Mouse (Mus musculus) liver, embryonic 13.5 days (tissue): Measurements from ENCODE around the gene Josd1. TPM values are rescaled to one million over a fixed set of nuclear protein-coding genes. Genes with fewer than 3 reads are reported as not detected.

Source experiments
- ATAC-seq: fragments of 200-750 bp; cut with Nextera tagmentation; 2 replicates; pipeline ENCODE4 v1.8.0; 2017; ENCODE audit warnings: low read depth, mild to moderate bottlenecking, moderate number of reproducible peaks, moderate library complexity
- DNase-seq: peaks from one replicate; pipeline ENCODE4 v3.0.0; 2022
- H3K27ac ChIP-seq: fragments of 300-500 bp; sonication (generic); 2 replicates; pipeline ENCODE4 v1.5.1; 2015; ENCODE audit warnings: moderate library complexity, mild to moderate bottlenecking, inconsistent platforms
- H3K27me3 ChIP-seq: fragments of 300-500 bp; sonication (generic); 2 replicates; pipeline ENCODE4 v1.6.1; 2015; ENCODE audit warnings: mild to moderate bottlenecking, inconsistent platforms
- H3K36me3 ChIP-seq: fragments of 300-500 bp; sonication (generic); 2 replicates; pipeline ENCODE4 v1.6.1; 2015; ENCODE audit warnings: mild to moderate bottlenecking, inconsistent platforms
- H3K4me1 ChIP-seq: fragments of 300-500 bp; sonication (generic); replicated peaks from 2 replicates; pipeline ENCODE4 v1.6.1; 2015; ENCODE audit warnings: inconsistent platforms
- H3K4me2 ChIP-seq: fragments of 300-500 bp; sonication (generic); 2 replicates; pipeline ENCODE4 v1.6.1; 2015; ENCODE audit warnings: inconsistent platforms, mild to moderate bottlenecking, moderate library complexity
- H3K4me3 ChIP-seq: fragments of 300-500 bp; sonication (generic); replicated peaks from 2 replicates; pipeline ENCODE4 v1.5.1; 2015; ENCODE audit warnings: mild to moderate bottlenecking, inconsistent platforms
- H3K9ac ChIP-seq: fragments of 300-500 bp; sonication (generic); 2 replicates; pipeline ENCODE4 v1.6.1; 2015; ENCODE audit warnings: mild to moderate bottlenecking, inconsistent platforms
- H3K9me3 ChIP-seq: fragments of 300-500 bp; sonication (generic); replicated peaks from 2 replicates; pipeline ENCODE4 v1.6.1; 2016; ENCODE audit warnings: inconsistent platforms
- WGBS: fragments of 180-500 bp; shearing (Covaris S2); methylation state at CpG from one replicate; pipeline ENCODE4 v1.1.7; 2015; ENCODE audit not compliant: insufficient replicate concordance; 5-methylcytosine and 5-hydroxymethylcytosine counted together
- polyA plus RNA-seq: library from polyadenylated mRNA; unstranded; fragments of >200 nt; fragmentation: Nextera tagmentation; extraction: Ambion mirVana; gene quantifications from 2 replicates; pipeline ENCODE4 v1.2.1, GENCODE M21; 2015

The Josd1 gene
- polyA plus RNA-seq, 1 experiment from 2014 or later: 20.0 TPM

DNA sequence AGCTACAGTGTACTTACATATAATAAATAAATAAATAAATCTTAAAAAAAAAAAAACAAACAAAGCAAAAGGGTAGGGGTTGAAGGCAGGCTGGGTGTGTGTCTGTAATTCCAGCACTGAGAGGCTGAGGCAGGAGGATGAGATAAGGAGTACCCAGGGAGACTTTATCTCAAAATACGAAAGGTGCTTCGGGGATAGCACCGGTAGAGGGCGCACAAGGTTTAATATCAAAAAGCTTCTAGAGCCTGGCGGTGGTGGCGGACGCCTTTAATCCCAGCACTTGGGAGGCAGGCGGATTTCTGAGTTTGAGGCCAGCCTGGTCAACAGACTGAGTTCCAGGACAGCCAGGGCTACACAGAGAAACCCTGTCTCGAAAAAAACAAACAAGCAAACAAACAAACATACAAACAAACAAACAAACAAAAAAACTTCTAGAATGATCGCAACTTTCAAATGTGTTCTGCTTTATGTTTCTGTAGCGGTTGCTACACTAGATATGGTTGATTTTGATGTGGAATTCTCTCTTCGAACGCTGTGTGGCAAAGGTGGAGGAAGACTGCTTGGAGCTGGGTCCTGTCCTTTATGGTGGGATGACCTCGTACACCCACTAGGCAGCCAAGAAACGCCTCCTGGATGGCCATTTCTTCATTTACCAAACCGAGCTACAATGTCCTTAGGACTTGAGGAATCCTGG is 29.7 kb downstream of the Josd1 start:
- Histone ChIP-seq H3K27ac (peak overlapping the region; percentile 84), H3K9me3 (no peaks in the 10 kb centered on the region), H3K4me1 (peaks cover 19% of the 10 kb centered on the region), H3K4me3 (peak overlapping the region; percentile 78), H3K4me2 (peak overlapping the region; percentile 85), H3K27me3 (no peaks in the 10 kb centered on the region), H3K36me3 (peaks cover 9% of the 10 kb centered on the region; the same call in 1 of the 2 replicates), H3K9ac (peak overlapping the region; percentile 84)
- ATAC-seq (peak; percentile 59), DNase-seq (peak; percentile 87)
- 2% methylated on average over 16 of the region's 16 CpGs for WGBS

DNA sequence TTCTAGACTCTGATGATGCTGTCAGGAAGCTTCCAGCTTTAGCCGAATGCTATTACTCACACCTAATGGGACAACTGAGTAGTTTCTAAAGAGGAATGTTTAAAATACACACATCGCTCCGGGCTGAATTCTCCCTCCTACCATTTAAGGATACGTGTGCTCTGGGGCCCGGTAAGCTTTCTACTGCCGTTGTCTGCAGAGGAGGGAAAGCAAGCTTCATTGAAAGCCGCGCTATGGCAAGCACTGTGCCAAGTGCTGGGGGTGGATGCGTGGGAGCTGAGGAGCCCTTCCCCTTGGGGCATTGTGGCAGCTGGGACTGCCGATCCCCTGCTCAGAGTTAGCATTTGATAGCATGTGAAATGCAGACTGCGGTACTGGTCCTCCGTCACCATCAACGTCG is 31.3 kb downstream of the Josd1 start:
- no peak for DNase-seq
- H3K27ac ChIP-seq: no peak overlapping the region
- ATAC-seq: no peak

DNA sequence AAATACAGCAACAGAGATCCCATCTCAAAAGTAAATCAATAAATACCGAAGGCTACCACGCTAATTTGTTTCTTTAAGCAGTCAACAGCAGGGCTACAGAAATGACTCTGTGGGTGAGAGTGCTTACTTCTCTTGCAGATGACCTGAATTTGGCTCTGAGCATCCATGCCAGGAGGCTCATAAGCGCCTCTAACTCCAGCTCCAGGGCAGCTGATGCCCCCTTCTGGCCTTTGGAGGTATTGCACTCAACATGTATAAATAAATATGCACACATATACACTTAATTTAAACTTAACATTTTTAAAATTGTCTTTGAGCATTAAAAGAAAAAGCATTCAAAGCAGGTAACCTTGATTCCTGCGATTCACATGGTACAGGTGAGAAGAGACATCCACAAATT is 36.2 kb downstream of the Josd1 start:
- no peak overlapping the region for H3K9ac ChIP-seq
- H3K27ac ChIP-seq: no peak overlapping the region
- H3K4me2 ChIP-seq: no peak overlapping the region
- H3K4me3 ChIP-seq: no peak overlapping the region
- no peaks in the 10 kb centered on the region for H3K4me1 ChIP-seq
- DNase-seq: no peak
- H3K27me3 ChIP-seq: no peaks in the 10 kb centered on the region
- WGBS: 68% methylated on average over 4 of the region's 4 CpGs
- no peak for ATAC-seq
- no peaks in the 10 kb centered on the region for H3K36me3 ChIP-seq
- no peaks in the 10 kb centered on the region for H3K9me3 ChIP-seq

More for the DNA sequence above, 31.3 kb downstream of the Josd1 start:
- no peak overlapping the region for H3K9ac ChIP-seq
- H3K36me3 ChIP-seq: 0 out of 2 replicates have a peak, but pooled peaks cover 5% of the 10 kb centered on the region
- no peaks in the 10 kb centered on the region for H3K27me3 ChIP-seq
- H3K4me3 ChIP-seq: no peak overlapping the region
- H3K9me3 ChIP-seq: no peaks in the 10 kb centered on the region
- H3K4me2 ChIP-seq: no peak overlapping the region
- WGBS: 88% methylated on average over 14 of the region's 14 CpGs
- peaks cover 19% of the 10 kb centered on the region for H3K4me1 ChIP-seq

DNA sequence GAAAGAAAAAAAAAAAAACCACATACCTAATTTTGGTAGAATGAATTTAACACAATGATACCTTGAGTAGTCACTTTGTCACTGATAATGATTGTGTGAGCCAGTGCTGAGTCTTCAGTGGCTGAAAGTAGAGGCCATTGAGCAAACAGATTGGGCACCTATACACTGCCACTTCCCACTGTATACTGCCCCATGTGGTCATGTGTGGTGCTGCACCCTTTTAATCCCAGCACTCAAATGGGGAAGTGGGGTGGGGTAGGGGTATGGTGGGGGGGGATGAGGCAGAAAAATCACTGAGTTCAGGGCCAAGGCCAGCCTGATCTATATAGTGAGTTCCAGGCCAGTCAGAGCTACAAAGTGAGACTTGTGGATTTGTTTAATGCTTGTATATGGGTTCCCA is 37.1 kb downstream of the Josd1 start:
- DNase-seq (peak; percentile 29), ATAC-seq (peak; percentile 34; the same call in 1 of the 2 replicates)
- Histone ChIP-seq H3K4me1 (no peaks in the 10 kb centered on the region), H3K9ac (no peak overlapping the region), H3K4me2 (no peak overlapping the region), H3K27me3 (no peaks in the 10 kb centered on the region), H3K4me3 (no peak overlapping the region), H3K9me3 (no peaks in the 10 kb centered on the region), H3K36me3 (no peaks in the 10 kb centered on the region), H3K27ac (no peak overlapping the region)

DNA sequence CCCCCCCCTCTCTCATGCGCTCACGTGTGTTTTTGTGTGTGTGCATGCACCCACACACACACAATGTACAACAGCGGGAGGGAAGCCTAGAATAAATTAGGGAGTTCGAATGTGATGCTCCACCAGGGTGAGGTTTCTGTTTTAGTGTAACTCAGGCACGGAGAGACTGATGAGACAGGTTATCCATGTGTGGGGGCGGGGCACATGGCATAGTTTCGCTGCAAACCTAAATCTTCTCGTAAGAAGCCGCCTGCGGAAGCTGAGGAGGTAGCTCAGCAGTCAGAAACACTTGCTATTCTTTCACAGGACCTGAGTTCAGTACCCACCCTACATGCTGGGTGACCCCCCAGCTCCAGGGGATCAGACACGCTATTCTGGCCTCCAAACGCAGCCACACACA is 39.6 kb downstream of the Josd1 start:
- no peak overlapping the region for H3K9ac ChIP-seq
- no peak overlapping the region for H3K27ac ChIP-seq
- no peak for DNase-seq
- H3K4me3 ChIP-seq: no peak overlapping the region
- H3K4me2 ChIP-seq: no peak overlapping the region
- WGBS: 74% methylated on average over 12 of the region's 12 CpGs
- H3K27me3 ChIP-seq: no peaks in the 10 kb centered on the region
- H3K36me3 ChIP-seq: no peaks in the 10 kb centered on the region
- ATAC-seq: no peak
- no peaks in the 10 kb centered on the region for H3K4me1 ChIP-seq
- H3K9me3 ChIP-seq: no peaks in the 10 kb centered on the region

DNA sequence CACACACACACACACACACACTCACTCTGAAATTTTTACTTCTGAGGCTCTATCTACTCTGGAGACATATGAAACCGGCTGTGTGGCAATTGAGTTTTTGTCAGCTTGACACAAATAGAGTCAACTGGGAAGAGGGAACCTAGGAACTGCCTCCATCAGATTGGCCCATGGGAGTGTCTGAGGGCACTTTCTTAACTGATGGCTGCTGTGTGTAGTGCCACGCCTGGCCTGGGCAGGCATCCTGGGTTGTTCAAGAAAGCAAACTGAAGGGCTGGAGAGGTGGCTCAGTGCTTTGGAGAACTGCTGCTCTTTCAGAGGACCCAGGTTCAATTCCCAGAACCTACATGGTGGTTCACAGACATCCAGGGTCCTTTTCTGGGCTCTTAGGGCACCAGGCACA is 42.2 kb downstream of the Josd1 start:
- no peaks in the 10 kb centered on the region for H3K27me3 ChIP-seq
- no peaks in the 10 kb centered on the region for H3K4me1 ChIP-seq
- no peaks in the 10 kb centered on the region for H3K36me3 ChIP-seq
- H3K4me2 ChIP-seq: no peak overlapping the region
- no peak overlapping the region for H3K27ac ChIP-seq
- ATAC-seq: no peak
- no peaks in the 10 kb centered on the region for H3K9me3 ChIP-seq
- WGBS: 37% methylated on average over 2 of the region's 2 CpGs
- H3K9ac ChIP-seq: no peak overlapping the region
- no peak for DNase-seq
- no peak overlapping the region for H3K4me3 ChIP-seq

DNA sequence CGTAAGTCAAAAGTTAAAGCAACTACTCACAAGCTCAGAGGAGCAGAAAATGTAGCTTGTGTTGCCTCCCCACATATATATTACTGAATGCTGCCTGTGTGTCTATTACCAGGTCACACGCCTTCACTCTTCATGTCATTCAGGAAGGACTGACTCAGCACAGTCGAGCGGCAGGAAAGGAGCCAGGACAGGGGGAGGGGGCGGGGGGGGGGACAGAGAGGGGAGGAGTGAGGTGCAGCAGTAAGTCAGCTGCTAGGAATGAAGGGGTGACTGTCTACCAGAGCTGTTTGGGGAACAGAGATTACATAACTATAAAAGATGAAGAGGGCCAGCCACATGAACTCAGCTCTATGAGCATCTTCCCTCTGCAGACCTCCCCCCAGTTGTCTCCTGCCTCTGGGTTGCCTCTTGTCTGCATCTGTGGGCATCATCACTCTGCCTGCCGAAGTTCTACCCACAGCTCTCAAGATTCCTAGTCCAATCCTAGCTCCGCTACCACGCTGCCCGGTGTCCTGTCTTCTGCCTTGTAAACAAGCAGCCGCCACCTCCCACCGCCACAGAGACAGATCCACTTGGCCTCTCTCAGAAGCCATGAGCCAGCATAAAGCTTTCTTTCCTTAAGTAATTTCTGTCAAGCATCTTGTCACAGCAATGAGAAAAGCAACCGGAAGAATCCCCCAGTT is 46.4 kb downstream of the Josd1 start:
- Histone ChIP-seq H3K27me3 (no peaks in the 10 kb centered on the region), H3K36me3 (no peaks in the 10 kb centered on the region), H3K4me1 (peaks cover 8% of the 10 kb centered on the region; the same call in 1 of the 2 replicates), H3K27ac (no peak overlapping the region), H3K9me3 (no peaks in the 10 kb centered on the region), H3K9ac (no peak overlapping the region), H3K4me2 (no peak overlapping the region), H3K4me3 (no peak overlapping the region)
- no peak for ATAC-seq
- 47% methylated on average over 12 of the region's 12 CpGs for WGBS
- no peak for DNase-seq

DNA sequence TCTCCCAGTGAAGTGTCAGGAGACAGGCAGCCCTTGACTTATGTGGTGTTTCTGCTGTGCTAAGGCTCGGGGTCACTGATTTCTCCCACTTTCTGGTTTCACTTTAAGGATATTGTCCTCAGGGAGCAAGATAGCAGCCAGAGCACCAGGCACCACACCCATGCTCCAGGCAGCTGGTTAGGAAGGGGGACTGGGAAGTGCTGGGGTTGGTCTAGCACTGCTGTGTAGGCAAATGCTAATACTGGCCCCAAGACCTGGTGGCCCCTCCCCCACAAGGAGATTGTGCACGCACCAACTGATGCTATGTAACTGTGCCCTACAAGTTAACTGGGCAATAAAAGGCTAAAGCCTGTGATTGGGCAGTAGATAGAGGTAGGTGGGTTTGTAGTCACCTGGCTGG is 57.2 kb downstream of the Josd1 start:
- H3K4me1 ChIP-seq: no peaks in the 10 kb centered on the region
- H3K27me3 ChIP-seq: no peaks in the 10 kb centered on the region
- no peak overlapping the region for H3K4me2 ChIP-seq
- no peak for DNase-seq
- no peak overlapping the region for H3K9ac ChIP-seq
- H3K9me3 ChIP-seq: no peaks in the 10 kb centered on the region
- H3K36me3 ChIP-seq: no peaks in the 10 kb centered on the region
- no peak for ATAC-seq
- WGBS: 53% methylated on average over 2 of the region's 2 CpGs
- no peak overlapping the region for H3K4me3 ChIP-seq
- H3K27ac ChIP-seq: no peak overlapping the region

Other genes starting within 250 kb of the Josd1 start
- gene Csnk1e, start 232.4 kb downstream of the Josd1 start, polyA plus RNA-seq: 10.4 and 11.4 TPM in 2 replicates
- gene Kcnj4, start 182.7 kb downstream of the Josd1 start, polyA plus RNA-seq: not detected in 2 replicates
- 6.2 and 6.4 TPM in 2 replicates for gene Kdelr3, start 171.5 kb downstream of the Josd1 start, polyA plus RNA-seq
- 12.1 and 12.6 TPM in 2 replicates for gene Ddx17, start 141.2 kb downstream of the Josd1 start, polyA plus RNA-seq
- 0.22 and 0.40 TPM in 2 replicates for gene Dmc1, start 82.8 kb downstream of the Josd1 start, polyA plus RNA-seq
- 0.12 and 0.39 TPM in 2 replicates for gene Fam227a, start 29.0 kb downstream of the Josd1 start, polyA plus RNA-seq
- 18.6 and 19.3 TPM in 2 replicates for gene Cby1, start 28.7 kb downstream of the Josd1 start, polyA plus RNA-seq
- gene Tomm22, start 17.1 kb downstream of the Josd1 start, polyA plus RNA-seq: 199 and 225 TPM in 2 replicates
- 32.6 and 36.9 TPM in 2 replicates for gene Gtpbp1, start 2.9 kb upstream of the Josd1 start, polyA plus RNA-seq
- gene Sun2, start 54.6 kb upstream of the Josd1 start, polyA plus RNA-seq: 1.3 and 1.5 TPM in 2 replicates
- gene Dnal4, start 89.9 kb upstream of the Josd1 start, polyA plus RNA-seq: 9.1 and 10.5 TPM in 2 replicates
- 0.12 and 0.13 TPM in 2 replicates for gene Nptxr, start 116.8 kb upstream of the Josd1 start, polyA plus RNA-seq
- gene Npcd, start 146.3 kb upstream of the Josd1 start, polyA plus RNA-seq: not detected in 2 replicates
- gene Cbx6, start 146.8 kb upstream of the Josd1 start, polyA plus RNA-seq: 9.7 and 10.2 TPM in 2 replicates
- 41.7 and 53.3 TPM in 2 replicates for gene Apobec3, start 203.7 kb upstream of the Josd1 start, polyA plus RNA-seq